In genomic region chr17:26355301-26355700, GRCm38 (mm10) we compare ENCODE assay signal across 29 mouse cellular contexts. TPM values are rescaled to one million over a fixed set of nuclear protein-coding genes. Genes with fewer than 3 reads are reported as not detected.
DNase-seq lines count a peak whose midpoint lies in the region; ATAC-seq lines count a peak whose summit lies in the region.
"Had no signal": no experiment of that assay in that cellular context is flagged by ENCODE, and none has a peak within 500 bp of the region (broad histone marks: within the 10 kb centered on the region; RNA-seq: fewer than 3 reads in every experiment).

No protein-coding gene starts in this region.

- ATAC-seq in forebrain, embryonic 11.5 days (replicated peaks; ENCODE audit: low FRiP score) = no peak
- no peak for ATAC-seq in forebrain, embryonic 13.5 days
- ATAC-seq in heart, embryonic 11.5 days (replicated peaks; ENCODE audit: insufficient number of reproducible peaks, low FRiP score, low TSS enrichment) = 0 out of 2 replicates have a peak, but pooled peaks have one; percentile 14
- ATAC-seq: forebrain, embryonic 14.5 days; forebrain, postnatal 0 days; intestine, postnatal 0 days; Patski had no signal

- no peaks in the 10 kb centered on the region for H3K36me3 ChIP-seq in forebrain, embryonic 11.5 days (ENCODE audit: control insufficient read depth, insufficient read depth, low read length)
- no peaks in the 10 kb centered on the region for H3K36me3 ChIP-seq in forebrain, embryonic 13.5 days (ENCODE audit: poor library complexity, severe bottlenecking)
- no peaks in the 10 kb centered on the region for H3K36me3 ChIP-seq in heart, embryonic 11.5 days (ENCODE audit: control insufficient read depth, insufficient read depth, low read length)
- H3K36me3 ChIP-seq: embryonic facial prominence, embryonic 10.5 days; embryonic facial prominence, embryonic 13.5 days; G1E; hindbrain, embryonic 12.5 days; hindbrain, embryonic 15.5 days had no signal

- no peaks in the 10 kb centered on the region for H3K27me3 ChIP-seq in forebrain, embryonic 11.5 days (ENCODE audit: control insufficient read depth, insufficient read depth, low read length)
- peaks cover 4% of the 10 kb centered on the region; the same call in 1 of the 2 replicates for H3K27me3 ChIP-seq in forebrain, embryonic 13.5 days
- H3K27me3 ChIP-seq in heart, embryonic 11.5 days (ENCODE audit: control insufficient read depth, insufficient read depth, low read length) = peaks cover 5% of the 10 kb centered on the region; the same call in 1 of the 2 replicates
- H3K27me3 ChIP-seq: hindbrain, embryonic 12.5 days; hindbrain, embryonic 15.5 days; Patski had no signal

- no peak overlapping the region for H3K4me3 ChIP-seq in forebrain, embryonic 11.5 days (ENCODE audit: low read depth, low read length)
- H3K4me3 ChIP-seq in forebrain, embryonic 13.5 days = no peak overlapping the region
- H3K4me3 ChIP-seq in heart, embryonic 11.5 days (ENCODE audit: low read depth, low read length) = no peak overlapping the region
- H3K4me3 ChIP-seq: embryonic facial prominence, embryonic 10.5 days; embryonic facial prominence, embryonic 13.5 days; erythroblast, embryonic 14.5 days; gastrocnemius, adult 2 months; hindbrain, embryonic 12.5 days; hindbrain, embryonic 15.5 days had no signal

- H3K9me3 ChIP-seq in forebrain, embryonic 11.5 days (ENCODE audit: control insufficient read depth, low read length) = no peaks in the 10 kb centered on the region
- no peaks in the 10 kb centered on the region for H3K9me3 ChIP-seq in forebrain, embryonic 13.5 days (replicated peaks)
- no peaks in the 10 kb centered on the region for H3K9me3 ChIP-seq in heart, embryonic 11.5 days (replicated peaks; ENCODE audit: control insufficient read depth, low read length)
- H3K9me3 ChIP-seq: embryonic facial prominence, embryonic 10.5 days; embryonic facial prominence, embryonic 13.5 days; G1E; hindbrain, embryonic 12.5 days; hindbrain, embryonic 15.5 days had no signal

- WGBS in forebrain, embryonic 11.5 days = 93% methylated on average over 3 of the region's 3 CpGs
- 89% methylated on average over 3 of the region's 3 CpGs for WGBS in forebrain, embryonic 13.5 days
- 70% methylated on average over 3 of the region's 3 CpGs for WGBS in heart, embryonic 11.5 days (ENCODE audit: insufficient replicate concordance)

- no peaks in the 10 kb centered on the region for H3K4me1 ChIP-seq in forebrain, embryonic 11.5 days (replicated peaks; ENCODE audit: control insufficient read depth, insufficient read depth, low read length)
- H3K4me1 ChIP-seq in forebrain, embryonic 13.5 days = 0 out of 2 replicates have a peak, but pooled peaks cover 9% of the 10 kb centered on the region
- peaks cover 15% of the 10 kb centered on the region for H3K4me1 ChIP-seq in heart, embryonic 11.5 days (ENCODE audit: control insufficient read depth, insufficient read depth, low read length)
- H3K4me1 ChIP-seq: embryonic facial prominence, embryonic 10.5 days; hindbrain, embryonic 12.5 days; hindbrain, embryonic 15.5 days had no signal

- H3K4me2 ChIP-seq in forebrain, embryonic 11.5 days (ENCODE audit: low read depth, low read length, severe bottlenecking) = no peak overlapping the region
- H3K4me2 ChIP-seq in forebrain, embryonic 13.5 days = no peak overlapping the region
- H3K4me2 ChIP-seq in heart, embryonic 11.5 days = no peak overlapping the region
- H3K4me2 ChIP-seq: embryonic facial prominence, embryonic 13.5 days; hindbrain, embryonic 12.5 days; hindbrain, embryonic 15.5 days had no signal

- peak; percentile 44 for DNase-seq in forebrain, embryonic 11.5 days (ENCODE audit: low spot score)
- no peak for DNase-seq in heart, adult 8-10 months (ENCODE audit: low spot score)
- DNase-seq in heart, postnatal 4 days = peak; percentile 4
- DNase-seq in heart, postnatal 14 days = no peak
- peak; percentile 15 for DNase-seq in thymus, postnatal 25 days
- DNase-seq in thymus, adult 18-20 months = no peak
- DNase-seq: adrenal gland, postnatal 10 days; adrenal gland, postnatal 36 days; B cell, adult 2 months; cerebellum, adult 2 months; cerebellum, adult 9-11 months; cerebellum, postnatal 36 days; embryo, embryonic 11 days; forebrain, postnatal 0 days; gastrocnemius, adult 2 months; gastrocnemius, postnatal 14 days; heart, adult 18-20 months; kidney, adult 2 months had no signal

- H3K9ac ChIP-seq in forebrain, embryonic 11.5 days (ENCODE audit: low read length) = no peak overlapping the region
- H3K9ac ChIP-seq in forebrain, embryonic 13.5 days = no peak overlapping the region
- H3K9ac ChIP-seq in heart, embryonic 11.5 days (ENCODE audit: low read depth, low read length) = no peak overlapping the region
- H3K9ac ChIP-seq: embryonic facial prominence, embryonic 13.5 days; forebrain, postnatal 0 days; hindbrain, embryonic 12.5 days; hindbrain, embryonic 15.5 days had no signal

- no peak overlapping the region for H3K27ac ChIP-seq in forebrain, embryonic 11.5 days (ENCODE audit: low read depth, low read length)
- no peak overlapping the region for H3K27ac ChIP-seq in forebrain, embryonic 13.5 days
- no peak overlapping the region for H3K27ac ChIP-seq in heart, embryonic 11.5 days (ENCODE audit: low read depth, low read length)
- H3K27ac ChIP-seq: embryonic facial prominence, embryonic 10.5 days; embryonic facial prominence, embryonic 13.5 days; gastrocnemius, adult 2 months; hindbrain, embryonic 12.5 days; hindbrain, embryonic 15.5 days had no signal

- intact Hi-C loops in heart, postnatal 14 days (cut with DNase I) = no loop called here

RNA-seq across cellular contexts. Expression of gene Neurl1b, which starts 59.3 kb away (rescaled TPM):
- polyA plus RNA-seq in forebrain, embryonic 11.5 days (2014; fragmentation: Nextera tagmentation; extraction: Ambion mirVana) = 0.35 and 0.45 TPM in 2 replicates
- 1.2 and 1.7 TPM in 2 replicates for polyA plus RNA-seq in forebrain, embryonic 13.5 days (2015; fragmentation: Nextera tagmentation; extraction: Ambion mirVana)
- 2.0 and 3.0 TPM in 2 replicates for polyA plus RNA-seq in heart, embryonic 11.5 days (2014; fragmentation: Nextera tagmentation; extraction: Ambion mirVana)
- total RNA-seq in heart, adult 8-10 months (2022) = 1 to 10 TPM; 3.6 to 5.1 (median 4.4) TPM
- total RNA-seq in heart, postnatal 4 days (2021) = 10 to 100 TPM; 81.4 to 87.9 TPM
- 10 to 100 TPM in 1 of 2 experiments, 1 to 10 TPM in 1; 8.9 to 12.3 TPM for total RNA-seq in heart, postnatal 14 days (2021)
- polyA plus RNA-seq: erythroblast, embryonic 14.5 days; G1E had no signal

Comparison
In these comparisons a context has a peak if more than half of its experiments do, and no peak if none do; other contexts are left out.
1. DNase-seq: peak in forebrain, embryonic 11.5 days (single experiment), heart, postnatal 4 days (single experiment) and thymus, postnatal 25 days (single experiment); none in heart, adult 8-10 months (single experiment), heart, postnatal 14 days (0 of 2) and thymus, adult 18-20 months (0 of 2).
2. RNA of gene Neurl1b, which starts 59.3 kb away (total RNA-seq): 81.4 to 87.9 TPM in heart, postnatal 4 days; 8.9 to 12.3 TPM in heart, postnatal 14 days and 3.6 to 5.1 TPM in heart, adult 8-10 months; every median in the first group is over 4 times any median in the second.